Mouse (Mus musculus) hindbrain, embryonic 10.5 days (tissue): ENCODE data around the gene Zbtb2. TPM values are rescaled to one million over a fixed set of nuclear protein-coding genes. Genes with fewer than 3 reads are reported as not detected.
"Not testable (repeated sequence)": the region's sequence is repeated elsewhere in the genome, so short reads cannot be mapped to it uniquely, and the experiment has no call there.

Experiments
- DNase-seq: peaks from one replicate; pipeline ENCODE4 v3.0.0-alpha.2; 2017; ENCODE audit warnings: low spot score
- H3K27ac ChIP-seq: fragments of 300-500 bp; sonication (generic); 2 replicates; pipeline ENCODE4 v1.5.1; 2016; ENCODE audit warnings: mild to moderate bottlenecking, moderate library complexity
- H3K27me3 ChIP-seq: fragments of 300-500 bp; sonication (generic); 2 replicates; pipeline ENCODE4 v1.6.1; 2016; ENCODE audit warnings: mild to moderate bottlenecking; ENCODE audit not compliant: poor library complexity, insufficient read depth, severe bottlenecking
- H3K36me3 ChIP-seq: fragments of 300-500 bp; sonication (generic); 2 replicates; pipeline ENCODE4 v1.6.1; 2016; ENCODE audit warnings: mild to moderate bottlenecking, moderate library complexity
- H3K4me1 ChIP-seq: fragments of 300-500 bp; sonication (generic); replicated peaks from 2 replicates; pipeline ENCODE4 v1.6.1; 2016; ENCODE audit warnings: mild to moderate bottlenecking
- H3K4me3 ChIP-seq: fragments of 300-500 bp; sonication (generic); 2 replicates; pipeline ENCODE4 v1.5.1; 2016; ENCODE audit warnings: mild to moderate bottlenecking, moderate library complexity
- H3K9me3 ChIP-seq: fragments of 300-500 bp; sonication (generic); 2 replicates; pipeline ENCODE4 v1.6.1; 2016; ENCODE audit warnings: mild to moderate bottlenecking, moderate library complexity
- WGBS: fragments of 180-500 bp; shearing (Covaris S2); methylation state at CpG from one replicate; pipeline ENCODE4 v1.1.7; 2016; 5-methylcytosine and 5-hydroxymethylcytosine counted together
- polyA plus RNA-seq: library from polyadenylated mRNA; unstranded; fragments of >200 nt; fragmentation: Nextera tagmentation; extraction: Ambion mirVana; gene quantifications from 2 replicates; pipeline ENCODE4 v1.2.1, GENCODE M21; 2016

The Zbtb2 gene
- polyA plus RNA-seq, result 18.1 and 20.1 TPM in 2 replicates

DNA sequence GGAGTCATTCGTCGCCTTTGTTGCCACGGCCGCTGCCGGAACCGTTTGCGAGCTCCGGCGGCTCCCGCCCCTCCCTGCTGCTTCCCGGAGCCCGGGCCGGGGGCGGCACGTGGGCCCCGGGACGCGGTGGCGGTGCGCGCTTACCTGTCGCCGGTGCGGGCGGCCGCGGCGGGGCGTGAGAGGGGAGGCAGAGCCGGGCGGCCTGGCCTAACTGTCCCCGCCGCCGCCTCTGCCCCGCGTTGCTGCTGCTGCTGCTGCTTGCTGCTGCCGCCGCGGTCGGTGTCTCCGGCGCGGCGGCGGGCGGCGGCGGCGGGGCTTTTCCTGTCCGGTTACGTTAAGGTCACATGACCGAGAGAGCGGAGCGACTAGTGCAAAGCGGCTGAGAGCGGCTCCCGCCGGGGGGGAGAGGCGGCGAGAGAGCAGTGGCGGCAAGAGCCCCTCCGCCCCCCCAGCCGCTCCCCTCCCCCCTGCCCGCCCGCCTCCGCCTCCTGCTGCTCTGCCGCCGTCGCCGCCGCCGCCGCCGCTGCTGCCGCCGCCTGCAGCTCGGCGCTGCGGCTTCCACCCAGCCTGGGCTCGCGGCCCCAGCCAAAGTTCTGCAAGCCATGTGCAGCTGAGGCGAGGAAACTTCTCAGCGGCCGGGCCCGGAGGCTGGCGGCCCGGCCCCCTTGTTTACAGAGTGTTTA, at the start of gene Zbtb2:
Gene Zbtb2 (minus strand): TSS at position 408 of the 683 bp plus-strand sequence.
- H3K4me3 ChIP-seq, result peak within 1 kb of the TSS; percentile 95
- under 1% methylated on average over 78 of the region's 87 CpGs for WGBS
- peak within 1 kb of the TSS; percentile 99 for H3K27ac ChIP-seq
- 0 out of 2 replicates have a peak, but pooled peaks cover 7% of the 10 kb centered on the region for H3K9me3 ChIP-seq
- DNase-seq, result peak; percentile 74
- H3K4me1 ChIP-seq, result peaks cover 46% of the 10 kb centered on the region
- peaks cover 8% of the 10 kb centered on the region for H3K36me3 ChIP-seq
- no peaks in the 10 kb centered on the region for H3K27me3 ChIP-seq

DNA sequence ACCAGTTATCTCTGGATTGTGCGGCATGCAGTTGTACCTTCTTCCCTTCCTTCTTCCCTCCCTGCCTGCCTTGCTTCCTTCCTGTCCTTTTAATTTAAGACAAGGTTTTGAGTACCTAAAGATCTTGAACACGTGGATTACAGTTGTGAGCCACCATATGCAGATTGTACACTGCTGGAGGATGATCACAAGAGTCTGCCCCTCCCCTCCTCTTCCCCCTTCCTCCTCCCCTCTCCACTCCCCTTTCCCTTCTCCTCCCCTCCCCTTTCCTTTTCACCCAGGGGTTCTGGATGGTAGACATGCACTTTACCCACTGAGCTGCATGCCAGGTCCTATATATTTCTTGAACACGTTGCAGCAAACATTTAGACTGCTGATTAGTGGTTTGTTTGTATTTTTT, 47.5 kb upstream of the Zbtb2 start:
- Histone ChIP-seq H3K36me3 (peaks cover 55% of the 10 kb centered on the region), H3K27me3 (no peaks in the 10 kb centered on the region)
- WGBS, result 87% methylated on average over 3 of the region's 3 CpGs

DNA sequence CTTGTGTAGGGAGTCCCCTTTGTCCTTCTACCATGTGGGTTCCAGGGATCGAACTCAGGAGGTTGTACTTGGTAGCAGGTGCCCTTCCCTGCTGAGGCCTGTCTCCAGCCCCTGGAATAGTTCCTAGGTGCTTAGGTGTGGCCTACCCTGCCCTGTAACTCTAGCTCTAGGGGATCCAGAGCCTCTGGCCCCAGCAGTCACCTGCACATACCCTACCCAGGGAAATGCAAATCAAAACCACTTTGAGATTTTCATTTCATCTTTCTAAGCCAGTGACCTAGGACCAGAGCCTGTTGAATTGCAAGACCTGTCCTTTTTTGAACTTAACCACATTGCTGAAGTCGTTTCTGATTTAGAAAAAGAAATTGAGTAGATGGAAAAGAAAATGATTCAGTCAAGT, 46.0 kb upstream of the Zbtb2 start:
- not testable (repeated sequence) for H3K9me3 ChIP-seq, H3K27me3 ChIP-seq, DNase-seq, H3K27ac ChIP-seq
- Histone ChIP-seq H3K4me1 (peaks cover 22% of the 10 kb centered on the region), H3K4me3 (peak overlapping the region; percentile 73), H3K36me3 (peaks cover 43% of the 10 kb centered on the region)
- 88% methylated on average over 2 of the region's 2 CpGs for WGBS

More for the DNA sequence above, 47.5 kb upstream of the Zbtb2 start:
- Histone ChIP-seq H3K4me3 (no peak overlapping the region), H3K9me3 (no peaks in the 10 kb centered on the region), H3K27ac (no peak overlapping the region), H3K4me1 (peaks cover 22% of the 10 kb centered on the region)
- DNase-seq, result no peak

DNA sequence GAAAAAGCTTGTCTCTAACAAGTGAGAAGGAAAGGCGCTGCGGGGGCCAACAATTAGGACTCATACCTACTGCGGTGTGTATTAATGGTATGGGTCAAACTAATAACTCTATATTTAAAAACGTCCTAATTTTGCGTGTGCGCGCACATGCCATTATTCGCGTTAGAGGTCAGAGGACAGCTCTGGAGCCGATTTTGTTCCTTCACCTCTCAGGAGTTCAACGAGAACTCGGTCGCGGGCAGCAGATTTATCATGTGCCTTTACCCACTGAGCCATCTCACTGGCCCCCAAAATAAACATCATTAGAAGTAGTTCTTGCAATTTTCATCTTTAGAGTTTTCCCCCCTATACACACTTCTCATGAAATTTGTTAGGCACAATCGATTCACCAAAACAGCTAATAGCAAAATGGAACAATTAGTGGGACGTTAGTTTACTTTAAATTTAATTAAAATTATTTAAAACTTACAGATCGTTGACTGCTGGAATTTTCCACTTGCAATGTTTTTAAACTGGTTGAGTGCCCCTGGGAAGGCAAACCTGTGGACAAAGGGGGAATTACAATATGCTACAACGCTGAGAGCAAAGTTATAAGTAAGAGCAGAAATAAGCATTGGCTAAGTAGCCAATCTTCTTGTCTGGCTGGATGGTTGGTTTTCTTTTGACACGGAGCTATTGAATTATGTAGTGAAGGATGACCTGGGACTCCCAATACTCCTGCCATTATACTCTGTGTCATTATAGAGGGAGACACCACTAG, 45.3 kb upstream of the Zbtb2 start:
- Histone ChIP-seq H3K9me3 (no peaks in the 10 kb centered on the region), H3K4me3 (peak overlapping the region; percentile 73), H3K27ac (peak overlapping the region; percentile 92), H3K36me3 (peaks cover 43% of the 10 kb centered on the region), H3K4me1 (peaks cover 22% of the 10 kb centered on the region), H3K27me3 (no peaks in the 10 kb centered on the region)
- WGBS, result 14% methylated on average over 19 of the region's 19 CpGs
- DNase-seq, result no peak

DNA sequence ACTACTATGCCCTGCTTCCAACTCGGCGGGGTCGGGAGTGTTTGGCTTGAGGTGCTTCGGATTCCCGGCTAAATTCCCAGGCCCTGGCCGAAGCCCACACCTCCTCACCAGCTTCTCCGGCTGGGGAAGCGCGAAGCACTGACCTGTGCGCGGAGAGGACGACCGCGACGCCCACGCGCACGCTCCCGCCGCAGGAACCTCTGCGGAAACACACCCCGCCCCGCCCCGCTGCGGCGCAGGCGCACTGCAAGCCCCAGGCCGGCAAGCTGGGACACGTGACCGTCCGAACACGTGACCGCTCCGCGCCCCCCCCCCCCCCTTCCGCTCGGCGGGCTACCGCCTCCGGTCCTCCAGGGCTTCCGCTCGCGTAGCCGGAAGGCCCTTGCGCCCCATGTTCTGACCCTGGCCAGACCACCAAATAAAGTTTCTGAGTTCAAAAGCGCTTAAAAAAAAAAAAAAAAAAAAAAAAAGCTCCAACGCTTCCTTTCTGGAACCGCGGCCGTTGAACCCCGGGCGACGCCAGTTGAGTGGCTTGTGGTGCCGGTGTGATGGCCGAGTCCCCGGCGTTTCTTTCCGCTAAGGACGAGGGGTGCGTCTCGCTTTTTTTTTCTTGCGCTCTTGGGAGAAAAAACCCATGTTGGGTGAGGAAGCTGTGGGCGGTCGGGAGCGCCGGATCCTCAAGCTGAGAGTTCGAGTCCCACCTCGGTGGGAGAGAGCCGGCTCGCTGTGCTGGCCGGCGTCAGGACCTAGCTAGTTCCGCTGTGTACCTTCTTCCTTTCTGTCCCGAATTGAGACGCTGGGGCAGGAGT, 44.4 kb upstream of the Zbtb2 start, which contains the start of the genes Rmnd1 and Armt1:
Gene Rmnd1 (minus strand): TSS at position 266 of the 809 bp plus-strand sequence.
Gene Armt1 (plus strand): TSS at position 345 of the 809 bp plus-strand sequence.
- Histone ChIP-seq H3K9me3 (no peaks in the 10 kb centered on the region), H3K27me3 (no peaks in the 10 kb centered on the region)
- WGBS, result under 1% methylated on average over 67 of the region's 75 CpGs

DNA sequence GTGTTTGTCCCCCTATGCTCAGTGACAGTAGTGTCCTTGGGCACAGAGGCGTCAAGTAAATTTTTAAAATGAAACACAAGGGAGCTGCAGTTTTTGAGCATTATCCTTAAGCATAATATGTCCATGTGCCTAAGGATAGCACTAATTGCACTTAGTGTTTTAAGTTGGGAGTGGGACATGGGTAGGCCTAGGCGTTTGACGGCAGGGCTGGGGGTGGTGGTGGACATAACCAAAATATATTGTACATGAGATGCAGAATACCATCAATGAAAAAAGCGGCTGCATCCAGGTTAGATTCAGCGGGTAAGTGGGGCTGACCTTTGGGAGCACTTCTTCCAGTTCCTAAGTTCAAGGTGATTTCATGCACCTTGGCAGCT, 43.8 kb upstream of the Zbtb2 start:
- H3K4me1 ChIP-seq, result peaks cover 22% of the 10 kb centered on the region
- H3K27ac ChIP-seq, result peak overlapping the region; percentile 90
- DNase-seq, result no peak
- H3K9me3 ChIP-seq, result no peaks in the 10 kb centered on the region
- peaks cover 39% of the 10 kb centered on the region for H3K36me3 ChIP-seq
- WGBS, result 19% methylated on average over 5 of the region's 5 CpGs
- no peaks in the 10 kb centered on the region for H3K27me3 ChIP-seq
- H3K4me3 ChIP-seq, result peak overlapping the region; percentile 73

More for the DNA sequence above, 44.4 kb upstream of the Zbtb2 start, which contains the start of the genes Rmnd1 and Armt1:
- peaks cover 42% of the 10 kb centered on the region for H3K36me3 ChIP-seq
- H3K27ac ChIP-seq, result peak within 1 kb of the TSS; percentile 92
- peak; percentile 97 for DNase-seq
- H3K4me3 ChIP-seq, result peak within 1 kb of the TSS; percentile 73
- H3K4me1 ChIP-seq, result peaks cover 22% of the 10 kb centered on the region

DNA sequence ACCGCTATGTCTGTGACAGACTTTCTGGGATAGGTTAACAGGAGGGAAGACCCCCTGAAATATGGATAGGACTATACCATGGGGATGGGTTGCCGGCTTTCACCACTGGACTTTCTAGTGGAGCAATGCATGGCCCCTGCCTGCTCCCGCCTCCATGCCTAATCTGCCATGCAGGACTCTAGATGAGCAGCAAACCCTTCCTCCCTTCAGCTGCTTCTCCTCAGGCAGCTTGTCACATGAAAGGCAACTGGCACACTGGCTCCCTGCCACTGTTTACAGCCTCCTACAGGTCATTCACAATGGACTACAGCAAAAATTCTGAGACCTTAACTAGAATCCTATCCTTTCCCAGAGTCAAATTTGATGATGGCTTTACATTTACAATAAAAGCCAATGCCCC, 42.9 kb upstream of the Zbtb2 start:
- 85% methylated on average over 3 of the region's 3 CpGs for WGBS
- Histone ChIP-seq H3K4me3 (peak overlapping the region; percentile 73), H3K27me3 (no peaks in the 10 kb centered on the region), H3K4me1 (peaks cover 22% of the 10 kb centered on the region), H3K9me3 (no peaks in the 10 kb centered on the region), H3K27ac (no peak overlapping the region), H3K36me3 (peaks cover 40% of the 10 kb centered on the region)
- no peak for DNase-seq

DNA sequence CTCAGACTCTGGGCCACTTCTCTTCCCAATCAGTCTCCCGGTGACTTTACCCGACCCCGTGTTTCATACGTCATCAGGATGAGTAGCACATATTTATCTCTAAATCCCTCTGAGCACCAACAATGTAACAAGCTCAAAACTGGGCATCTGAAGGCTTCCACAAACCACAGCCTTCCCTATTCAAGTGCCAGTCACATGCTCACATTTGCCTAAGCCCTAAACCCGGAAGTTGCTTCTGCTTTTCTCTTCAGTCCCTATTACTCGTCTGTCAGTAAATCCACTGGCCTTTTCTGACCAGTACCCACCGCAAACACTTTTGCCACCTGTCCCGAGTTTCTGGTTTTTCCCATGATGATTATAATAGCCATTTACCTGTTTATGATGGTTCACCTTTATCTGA, 42.5 kb upstream of the Zbtb2 start:
- WGBS, result 88% methylated on average over 8 of the region's 8 CpGs
- peaks cover 22% of the 10 kb centered on the region for H3K4me1 ChIP-seq
- H3K27ac ChIP-seq, result no peak overlapping the region
- DNase-seq, result no peak
- peaks cover 40% of the 10 kb centered on the region for H3K36me3 ChIP-seq
- H3K4me3 ChIP-seq, result no peak overlapping the region
- H3K9me3 ChIP-seq, result no peaks in the 10 kb centered on the region
- H3K27me3 ChIP-seq, result no peaks in the 10 kb centered on the region

DNA sequence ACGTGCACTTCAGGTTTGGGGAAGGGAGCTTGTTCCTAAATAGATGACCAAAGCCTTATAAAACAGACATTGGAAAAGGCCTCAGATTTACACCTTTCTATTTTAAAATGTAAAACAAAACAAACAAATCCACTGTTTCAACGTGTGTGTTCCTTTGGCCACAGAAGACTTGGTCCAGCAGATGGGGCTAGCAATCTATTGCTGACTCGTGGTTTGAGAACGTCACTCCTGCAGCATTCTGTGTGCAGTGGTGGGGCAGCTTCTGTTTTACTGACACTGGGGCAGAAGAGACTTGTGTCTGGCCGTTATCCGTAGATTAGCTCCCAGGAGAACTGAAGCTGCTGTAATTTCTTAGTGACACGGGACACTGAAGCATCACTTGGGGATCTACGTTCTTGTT, 37.3 kb upstream of the Zbtb2 start:
- Histone ChIP-seq H3K9me3 (no peaks in the 10 kb centered on the region), H3K27me3 (no peaks in the 10 kb centered on the region), H3K36me3 (peaks cover 84% of the 10 kb centered on the region), H3K4me3 (no peak overlapping the region), H3K27ac (no peak overlapping the region), H3K4me1 (no peaks in the 10 kb centered on the region)
- no peak for DNase-seq
- 86% methylated on average over 8 of the region's 8 CpGs for WGBS

DNA sequence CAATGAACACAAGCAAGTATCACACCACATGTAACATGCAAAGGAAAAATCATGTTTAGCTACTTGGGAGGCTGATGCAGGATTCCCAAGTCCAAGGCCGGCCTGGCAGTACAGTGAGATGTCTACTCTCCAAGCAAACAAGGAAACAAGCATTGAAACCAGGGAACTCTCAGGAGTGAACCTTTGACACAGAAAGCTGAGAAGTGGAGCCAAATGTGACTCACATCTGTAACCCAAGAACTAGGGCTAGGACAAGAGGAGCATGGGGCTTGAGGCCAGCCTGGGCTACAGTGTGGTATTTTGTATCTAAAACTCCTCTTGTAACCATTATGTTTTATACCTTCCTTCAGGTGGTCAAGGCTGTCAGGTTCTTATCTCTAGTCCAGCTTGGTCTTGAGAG, 19.3 kb upstream of the Zbtb2 start:
- DNase-seq, result no peak

DNA sequence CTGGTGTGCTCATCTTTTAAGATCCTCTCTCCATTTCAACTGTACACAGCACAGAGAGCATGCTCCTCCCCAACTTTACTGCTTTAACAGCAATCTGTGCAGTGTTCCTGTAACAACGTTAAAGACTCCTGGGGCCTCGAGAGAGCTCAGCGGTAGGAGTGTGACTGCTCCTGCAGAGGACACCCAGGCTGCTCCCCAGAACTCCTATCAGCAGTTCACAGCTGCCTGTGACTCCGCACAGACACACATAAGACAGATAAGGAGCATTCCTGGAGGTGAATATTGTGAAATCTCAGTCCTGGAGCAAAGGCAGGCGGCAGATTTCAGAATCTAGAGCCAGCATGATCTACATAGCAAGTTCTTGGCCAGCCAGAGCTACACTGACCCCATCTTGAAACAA, 17.6 kb upstream of the Zbtb2 start:
- Histone ChIP-seq H3K36me3 (peaks cover 74% of the 10 kb centered on the region), H3K27me3 (no peaks in the 10 kb centered on the region)
- WGBS, result 93% methylated on average over 5 of the region's 5 CpGs

More for the DNA sequence above, 19.3 kb upstream of the Zbtb2 start:
- peaks cover 5% of the 10 kb centered on the region; the same call in 1 of the 2 replicates for H3K4me1 ChIP-seq
- H3K9me3 ChIP-seq, result no peaks in the 10 kb centered on the region
- H3K36me3 ChIP-seq, result peaks cover 82% of the 10 kb centered on the region
- H3K4me3 ChIP-seq, result no peak overlapping the region
- no peak overlapping the region for H3K27ac ChIP-seq
- 98% methylated on average over 1 of the region's 1 CpGs for WGBS
- H3K27me3 ChIP-seq, result no peaks in the 10 kb centered on the region

DNA sequence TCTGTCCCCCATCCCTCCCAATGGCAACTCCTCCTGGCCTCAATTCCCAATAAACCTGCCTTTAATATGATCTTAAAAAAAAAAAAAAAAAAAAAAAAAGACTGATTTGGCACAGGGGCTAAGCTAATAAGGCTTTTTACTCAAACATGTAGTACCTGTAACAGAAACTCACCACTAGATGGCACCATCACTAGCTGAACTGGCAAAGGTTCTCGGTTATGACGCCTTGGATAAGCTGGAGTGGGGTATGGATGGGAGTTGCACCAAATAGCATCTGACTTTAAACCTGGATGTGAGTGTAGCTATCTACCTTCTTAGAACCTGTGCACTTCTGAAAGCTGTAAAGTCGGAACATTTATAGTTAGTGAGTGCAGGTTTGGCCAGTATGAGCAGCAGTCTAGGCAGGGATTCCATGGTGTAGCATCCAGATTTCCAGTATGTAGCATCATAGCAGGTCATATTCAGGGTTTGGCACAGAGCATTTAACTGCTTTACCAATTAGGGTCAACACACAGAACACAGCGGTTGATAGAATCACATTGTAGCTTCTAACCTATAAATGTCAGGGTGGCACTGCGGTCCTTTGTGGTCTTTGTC, 17.1 kb upstream of the Zbtb2 start:
- Histone ChIP-seq H3K36me3 (peaks cover 74% of the 10 kb centered on the region), H3K9me3 (no peaks in the 10 kb centered on the region), H3K27me3 (no peaks in the 10 kb centered on the region), H3K27ac (no peak overlapping the region), H3K4me1 (no peaks in the 10 kb centered on the region), H3K4me3 (no peak overlapping the region)
- WGBS, result 62% methylated on average over 5 of the region's 5 CpGs
- DNase-seq, result peak; percentile 35

More for the DNA sequence above, 17.6 kb upstream of the Zbtb2 start:
- H3K4me3 ChIP-seq, result no peak overlapping the region
- no peak overlapping the region for H3K27ac ChIP-seq
- no peak for DNase-seq
- no peaks in the 10 kb centered on the region for H3K9me3 ChIP-seq
- peaks cover 5% of the 10 kb centered on the region; the same call in 1 of the 2 replicates for H3K4me1 ChIP-seq
